Mouse (Mus musculus) lung, postnatal 10 days (tissue): ENCODE data around the gene Ccdc191.
A peak's percentile ranks its signal among the peaks of the same experiment; 100 is the strongest.

ENCODE experiments used
- DNase-seq: peaks from one replicate; pipeline ENCODE4 v3.0.0; 2021

The Ccdc191 gene

GRCm38 (mm10) chr16:43889208-43890004, at the start of gene Ccdc191:
Gene Ccdc191 (plus strand): TSS chr16:43889800.
- DNase-seq: peak; percentile 100

DNA sequence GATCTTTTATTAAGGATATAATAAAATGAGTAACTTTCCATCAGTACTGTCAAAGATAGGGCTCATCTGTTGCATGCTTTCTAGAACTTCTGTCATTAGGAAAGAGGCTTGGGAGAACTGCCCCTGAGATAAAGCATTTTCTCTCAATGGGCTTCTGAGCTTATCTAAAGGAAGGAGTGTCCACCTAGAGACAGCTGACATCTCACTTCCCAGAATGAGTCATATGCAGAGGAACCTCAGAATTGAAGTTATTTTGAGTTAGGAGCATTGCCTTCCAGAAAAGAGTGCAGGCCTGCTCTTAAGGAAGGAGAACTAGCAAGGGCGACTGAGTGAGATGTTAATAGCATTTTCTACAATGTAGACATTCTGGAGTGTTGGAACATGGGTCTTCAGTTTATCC, 48.4 kb upstream of the Ccdc191 start:
- DNase-seq: no peak

GRCm38 (mm10) chr16:43849839-43850238, 39.8 kb upstream of the Ccdc191 start:
- no peak for DNase-seq

DNA sequence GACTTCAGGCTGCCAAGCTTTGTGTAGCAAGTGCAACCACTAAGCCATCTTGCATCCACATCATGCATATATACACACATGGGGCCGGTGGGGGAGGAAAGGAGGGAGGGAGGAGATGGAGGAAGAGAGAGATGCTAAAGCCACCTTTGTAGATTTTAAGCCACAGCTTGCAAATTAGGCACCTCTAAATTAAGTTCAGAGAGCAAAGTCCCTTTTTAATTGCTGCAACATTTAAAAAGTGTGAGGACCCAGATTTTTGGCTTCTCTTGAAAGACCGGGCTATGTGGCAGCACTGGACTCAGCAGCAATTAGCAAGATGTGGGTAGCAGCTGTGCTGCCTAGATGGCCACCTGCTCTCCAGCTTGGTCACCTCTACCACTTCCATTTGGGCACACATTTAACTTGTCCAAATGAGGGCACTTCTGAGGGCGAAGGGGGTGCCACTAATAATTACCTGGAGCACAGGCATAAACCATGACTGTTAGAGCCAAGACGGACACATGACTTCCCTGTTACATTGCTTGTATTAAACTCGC, 30.6 kb upstream of the Ccdc191 start:
- DNase-seq: no peak

DNA sequence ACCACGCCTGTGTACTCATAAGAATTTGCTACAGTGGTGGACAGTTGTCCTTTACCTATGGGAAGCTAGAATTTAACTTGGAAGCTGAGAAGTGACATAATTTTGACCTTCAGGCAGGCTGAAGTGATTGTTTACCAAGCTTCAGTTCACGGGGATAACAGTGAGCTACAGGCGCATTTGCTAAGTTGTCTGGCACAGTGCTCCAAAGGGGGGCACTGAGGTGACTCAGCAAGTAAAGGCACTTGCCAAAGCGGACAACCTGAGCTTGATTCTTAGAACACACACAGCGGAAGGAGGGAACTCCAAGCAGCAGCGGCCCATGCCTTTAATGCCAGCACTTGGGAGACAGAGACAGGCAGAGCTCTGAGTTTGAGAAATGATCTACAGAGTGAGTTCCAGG, 29.0 kb upstream of the Ccdc191 start:
- no peak for DNase-seq

DNA sequence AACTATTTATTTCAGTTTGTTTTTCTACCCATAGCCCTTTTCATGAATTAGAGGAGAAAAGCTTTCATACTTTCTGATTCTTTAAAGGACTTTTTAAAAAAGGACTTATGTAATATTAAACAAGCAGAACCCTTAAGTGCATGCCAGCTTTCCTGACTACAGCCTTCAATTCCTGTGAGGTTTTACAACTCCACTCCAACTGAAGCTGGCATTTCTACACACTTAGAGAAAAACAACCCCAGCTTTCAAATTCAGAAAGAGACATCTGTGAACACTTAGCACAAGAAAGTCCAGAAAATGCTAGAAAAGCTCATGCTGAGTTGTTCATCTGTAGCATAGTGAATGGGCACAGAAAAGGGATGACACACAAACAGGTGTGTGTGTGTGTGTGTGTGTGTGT, 19.8 kb upstream of the Ccdc191 start:
- DNase-seq: no peak

DNA sequence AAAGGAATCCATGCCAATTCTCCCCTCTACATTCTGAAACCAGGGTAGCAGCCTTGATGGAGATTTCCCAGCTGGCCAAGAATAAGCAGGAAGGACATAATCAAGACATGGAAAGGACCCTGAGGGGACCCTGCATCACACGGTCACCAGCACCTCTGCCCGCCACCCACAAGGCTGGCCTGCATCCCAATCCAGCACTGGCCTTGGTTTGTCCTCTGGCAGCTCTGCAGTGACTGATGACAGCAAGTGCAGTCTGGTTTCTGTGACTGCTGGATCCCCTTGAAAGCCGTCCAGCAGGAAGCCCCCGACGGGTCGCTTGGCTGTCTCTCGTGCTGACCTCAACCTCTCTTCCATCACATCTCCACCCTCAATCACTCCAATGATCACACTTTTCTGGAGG, 18.2 kb upstream of the Ccdc191 start:
- DNase-seq: peak; percentile 22

GRCm38 (mm10) chr16:43879769-43880168, 9.8 kb upstream of the Ccdc191 start:
- DNase-seq: no peak

DNA sequence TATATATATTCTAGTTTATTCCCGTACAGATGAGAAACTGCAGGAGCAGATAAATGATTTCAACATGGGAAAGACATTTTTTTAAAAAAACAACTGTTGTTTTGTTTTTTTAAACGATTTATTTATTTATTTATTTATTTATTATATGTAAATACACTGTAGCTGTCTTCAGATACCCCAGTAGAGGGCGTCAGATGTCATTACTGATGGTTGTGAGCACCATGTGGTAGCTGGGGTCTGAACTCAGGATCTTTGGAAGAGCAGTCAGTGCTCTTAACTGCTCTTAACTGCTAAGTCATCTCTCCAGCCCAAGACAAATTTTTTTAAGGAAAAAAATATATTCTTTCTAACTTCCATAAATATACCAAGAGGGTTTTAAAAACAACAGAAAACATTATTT, 8.0 kb upstream of the Ccdc191 start:
- DNase-seq: no peak

DNA sequence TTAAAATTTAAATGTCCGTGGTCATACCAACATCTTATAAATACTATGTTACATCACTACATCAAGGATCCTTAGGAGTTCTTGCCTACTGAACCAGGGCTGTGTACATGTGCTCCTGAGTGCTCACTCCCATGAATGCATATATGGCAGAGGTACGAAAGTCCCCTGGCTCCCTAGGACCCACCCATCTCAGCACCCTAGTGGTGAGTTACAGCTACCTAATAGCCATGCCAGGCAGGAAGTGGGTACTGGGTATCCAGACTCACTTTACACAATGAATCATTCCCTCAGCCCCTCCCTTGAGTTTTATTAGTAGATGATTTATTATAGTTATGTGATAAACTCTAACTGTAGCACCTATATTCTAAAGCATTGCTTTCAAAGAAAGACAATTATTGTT, 7.3 kb upstream of the Ccdc191 start:
- no peak for DNase-seq

DNA sequence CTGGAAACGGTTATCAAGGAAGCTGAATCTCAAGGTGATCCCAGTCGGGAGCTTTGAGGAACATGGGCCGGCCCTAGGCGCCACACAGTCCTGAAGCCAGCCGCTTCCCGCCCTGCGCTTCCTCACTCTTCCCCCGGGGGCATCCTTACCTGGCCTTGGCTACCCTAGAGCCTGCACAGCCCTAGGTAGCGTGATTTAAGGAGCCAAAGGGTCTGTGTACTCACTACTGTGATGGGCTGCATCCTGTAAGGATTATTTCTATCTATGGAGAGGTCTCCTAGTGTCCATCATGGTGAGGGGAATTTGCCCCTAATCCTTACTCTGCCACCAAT, 371 bp downstream of the Ccdc191 start:
- no peak for DNase-seq

DNA sequence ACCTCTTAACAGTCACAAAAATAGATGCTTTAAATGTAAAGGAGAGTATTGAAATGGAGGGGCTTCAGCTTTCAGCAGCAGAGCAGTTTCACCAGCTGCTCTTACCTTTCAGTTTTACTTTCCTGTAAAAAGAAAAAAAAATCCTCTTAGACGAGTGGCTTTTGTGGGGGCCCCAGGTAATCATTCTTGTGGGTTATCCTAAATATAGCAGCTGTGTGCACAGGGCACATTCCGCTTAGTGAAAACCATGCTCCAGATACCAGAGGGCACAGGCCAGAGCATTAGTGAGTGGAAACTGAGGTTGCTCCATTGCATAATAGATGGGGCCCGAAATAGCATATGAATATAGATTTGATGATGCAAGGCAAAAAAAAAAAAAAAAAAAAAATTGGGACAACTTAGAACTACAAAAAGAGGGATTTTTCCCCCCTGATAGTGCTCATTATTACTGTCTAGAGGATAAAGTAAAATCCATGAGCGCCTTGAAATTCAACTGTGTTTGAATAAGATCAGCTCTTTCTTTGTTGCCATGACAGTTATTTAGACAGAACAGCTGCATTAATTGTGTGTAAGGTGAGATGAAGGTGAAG, 1.2 kb downstream of the Ccdc191 start:
- DNase-seq: no peak

DNA sequence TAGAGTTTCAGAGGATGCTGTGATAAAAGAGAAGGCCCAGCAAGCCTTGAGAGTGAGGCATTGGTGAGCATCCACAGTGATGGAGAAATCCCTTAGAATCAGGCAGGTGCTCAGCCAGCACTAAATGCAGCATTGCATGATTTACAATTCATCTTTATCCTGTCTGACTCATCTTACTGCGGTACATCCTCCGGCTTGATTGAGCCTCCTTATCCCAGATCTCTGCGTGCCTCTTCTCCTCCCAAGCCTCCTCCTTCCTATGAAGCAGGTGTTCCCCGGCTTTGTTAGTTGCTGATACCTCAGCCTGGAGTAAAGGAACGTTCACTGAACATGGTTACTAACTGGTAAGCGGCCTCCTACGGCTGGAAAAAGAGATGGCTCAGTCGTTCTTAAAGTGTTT, 4.9 kb downstream of the Ccdc191 start:
- no peak for DNase-seq

GRCm38 (mm10) chr16:43900138-43900537, 10.5 kb downstream of the Ccdc191 start:
- DNase-seq: no peak

- DNase-seq: no peak
Measured at GRCm38 (mm10) chr16:43900571-43900970, 11.0 kb downstream of the Ccdc191 start.

GRCm38 (mm10) chr16:43908881-43909280, 19.3 kb downstream of the Ccdc191 start:
- DNase-seq: no peak

GRCm38 (mm10) chr16:43918867-43919266, 29.3 kb downstream of the Ccdc191 start:
- DNase-seq: no peak

DNA sequence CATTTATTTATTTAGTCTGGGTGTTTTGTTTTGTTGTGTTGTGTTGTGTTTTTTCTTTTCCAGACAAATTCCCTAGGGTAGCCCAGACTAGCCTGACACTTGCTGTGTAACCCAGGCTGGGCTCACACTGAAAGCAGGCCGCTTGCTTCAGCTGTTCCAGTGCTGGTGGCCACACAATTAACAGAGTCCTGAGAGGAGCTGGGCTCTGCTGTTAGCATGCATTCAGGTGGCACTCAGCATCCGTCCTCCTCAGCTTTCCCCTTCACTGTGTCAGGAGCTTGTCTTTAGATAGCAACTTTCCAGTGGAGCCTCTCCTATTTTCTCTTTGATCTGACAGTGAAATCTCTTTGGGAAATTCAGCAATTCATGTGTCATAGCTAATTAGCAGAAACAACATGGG, 32.4 kb downstream of the Ccdc191 start:
- DNase-seq: no peak

DNA sequence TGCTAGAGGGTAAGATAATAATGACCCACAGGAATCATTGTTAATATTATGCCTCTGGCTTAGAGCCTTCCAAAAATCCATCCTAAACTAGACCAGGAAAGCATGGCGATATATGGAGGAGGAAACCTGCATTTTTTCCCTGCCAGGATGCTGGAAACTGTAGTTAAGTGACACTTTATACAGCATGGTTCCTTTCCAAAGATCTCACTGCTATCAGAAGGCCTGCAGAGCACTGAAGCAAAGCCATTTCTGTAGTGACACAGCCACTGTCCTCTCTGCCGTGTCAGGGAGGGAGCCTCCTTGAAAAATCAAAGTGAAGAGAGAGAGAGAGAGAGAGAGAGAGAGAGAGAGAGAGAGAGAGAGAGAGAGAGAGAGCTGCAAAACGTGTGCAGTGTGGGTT, 33.0 kb downstream of the Ccdc191 start:
- DNase-seq: no peak

DNA sequence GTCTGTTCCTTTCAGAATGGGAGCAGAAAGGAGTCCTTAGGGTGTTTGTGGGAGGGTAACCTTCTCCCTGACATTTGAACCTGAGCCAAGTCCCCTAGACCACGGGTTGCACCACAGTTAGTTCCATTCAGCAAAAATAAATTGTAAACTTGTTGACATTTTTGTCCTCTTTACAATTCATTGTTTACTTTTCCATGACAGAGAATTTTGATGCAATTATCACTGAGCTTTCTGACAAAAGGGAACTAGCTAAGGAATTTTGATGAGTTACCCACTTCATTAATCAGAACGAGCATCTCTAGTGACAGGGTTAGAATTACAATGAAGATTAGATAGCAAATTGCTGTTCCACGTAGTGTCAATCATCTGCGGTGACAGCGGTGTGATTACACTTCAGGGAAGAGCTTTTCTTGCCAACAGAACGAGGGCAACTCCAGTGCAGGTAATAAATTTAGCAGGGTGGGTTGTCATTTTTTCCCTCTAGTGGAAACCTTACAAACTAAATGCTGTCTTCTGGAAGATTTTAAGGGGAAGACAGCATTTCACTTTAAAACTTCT, 35.5 kb downstream of the Ccdc191 start:
- no peak for DNase-seq

DNA sequence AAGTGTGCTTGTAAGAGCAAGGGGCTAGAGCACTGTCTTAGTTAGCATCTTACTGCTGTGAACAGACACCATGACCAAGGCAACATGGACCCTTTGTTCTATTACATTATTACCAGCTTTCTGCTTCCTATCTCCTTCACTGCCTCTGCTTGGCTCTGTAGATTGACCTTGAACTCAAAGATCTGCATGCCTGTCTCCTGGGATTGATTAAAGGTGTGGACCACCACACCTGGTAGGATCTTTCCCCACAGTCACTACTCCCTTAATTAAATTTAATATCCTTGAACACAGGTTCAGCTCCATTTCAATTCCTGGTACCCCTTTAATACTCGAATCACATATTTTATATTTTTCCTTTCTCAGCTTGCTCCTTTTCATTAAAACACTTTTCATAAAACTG, 36.2 kb downstream of the Ccdc191 start:
- no peak for DNase-seq

- no peak for DNase-seq
Measured at GRCm38 (mm10) chr16:43926341-43926859, 36.8 kb downstream of the Ccdc191 start, which contains the start of gene Qtrt2. Gene Qtrt2 (minus strand): TSS chr16:43926809.

DNA sequence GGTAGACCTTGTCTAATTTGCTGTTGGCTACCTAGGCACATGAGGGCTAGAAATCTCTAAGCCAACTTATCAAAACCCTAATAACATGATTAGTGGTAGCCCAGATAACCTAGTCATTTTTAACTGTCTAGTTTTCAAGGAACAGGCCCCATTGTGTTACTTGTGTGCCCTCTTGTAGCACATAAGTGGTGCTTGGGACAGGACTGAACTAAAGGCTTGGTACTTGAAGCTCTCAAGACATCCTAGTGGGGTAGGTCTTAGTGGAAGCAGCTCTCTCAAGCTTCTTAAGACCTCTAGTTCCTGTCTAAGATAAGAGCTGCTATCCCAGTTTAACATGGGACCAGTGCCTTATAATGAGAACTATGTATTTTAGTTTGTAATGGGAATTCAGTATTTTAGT, 41.0 kb downstream of the Ccdc191 start:
- DNase-seq: no peak

DNA sequence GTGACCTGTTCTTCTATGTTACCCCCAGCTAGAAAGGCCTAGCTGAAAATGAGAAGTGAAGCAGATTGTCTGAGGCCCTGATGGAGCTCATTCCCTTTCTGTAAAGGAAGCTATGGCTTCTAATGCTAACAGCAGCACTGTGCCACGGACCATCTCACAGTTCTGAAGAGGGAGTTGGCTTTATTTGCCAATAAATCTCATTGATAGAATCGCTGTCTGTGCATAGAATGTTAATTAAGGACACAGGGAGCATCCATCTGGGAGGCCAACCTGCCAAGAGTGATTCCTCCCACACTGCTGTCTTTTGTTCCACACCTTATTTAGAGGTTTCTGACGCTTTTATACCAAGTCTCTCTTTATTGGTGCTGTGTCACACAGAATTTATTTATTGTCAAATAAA, 41.9 kb downstream of the Ccdc191 start:
- DNase-seq: no peak
